Mouse (Mus musculus): Measurements from ENCODE around the gene Mybpc3.

Gene Mybpc3

GRCm38 (mm10) chr2:91117585-91118275 is at the start of gene Mybpc3:
Mybpc3 (plus strand) TSS chr2:91118144.
- DNase-seq = no peak

- DNase-seq = no peak
These were observed 49.6 kb upstream of the Mybpc3 start for GRCm38 (mm10) chr2:91068162-91068871.

GRCm38 (mm10) chr2:91068872-91069165 is 49.1 kb upstream of the Mybpc3 start:
- DNase-seq = no peak

GRCm38 (mm10) chr2:91069306-91070000 is 48.5 kb upstream of the Mybpc3 start:
- no peak for DNase-seq

GRCm38 (mm10) chr2:91070076-91070800 is 47.7 kb upstream of the Mybpc3 start, which contains the start of gene Slc39a13:
Slc39a13 (minus strand) TSS chr2:91070417.
- DNase-seq = peak; percentile 98

- no peak for DNase-seq
These were observed 46.9 kb upstream of the Mybpc3 start for GRCm38 (mm10) chr2:91071059-91071458.

GRCm38 (mm10) chr2:91072092-91072491 is 45.9 kb upstream of the Mybpc3 start:
- DNase-seq = peak; percentile 63

GRCm38 (mm10) chr2:91077957-91078313 is 40.0 kb upstream of the Mybpc3 start:
- DNase-seq = no peak

- DNase-seq = no peak
These were observed 39.5 kb upstream of the Mybpc3 start for GRCm38 (mm10) chr2:91078314-91079025.

- DNase-seq = no peak
These were observed 38.9 kb upstream of the Mybpc3 start for GRCm38 (mm10) chr2:91079026-91079384.

GRCm38 (mm10) chr2:91080784-91081513 is 37.0 kb upstream of the Mybpc3 start:
- no peak for DNase-seq

GRCm38 (mm10) chr2:91081775-91082695 is 35.9 kb upstream of the Mybpc3 start, which contains the start of gene Spi1:
Spi1 (plus strand) TSS chr2:91082390.
- DNase-seq = no peak

- no peak for DNase-seq
These were observed 35.1 kb upstream of the Mybpc3 start for GRCm38 (mm10) chr2:91082844-91083243.

- DNase-seq = no peak
These were observed 34.5 kb upstream of the Mybpc3 start for GRCm38 (mm10) chr2:91083366-91083940.

- DNase-seq = no peak
These were observed 33.6 kb upstream of the Mybpc3 start for GRCm38 (mm10) chr2:91084179-91084820.

- DNase-seq = no peak
These were observed 32.2 kb upstream of the Mybpc3 start for GRCm38 (mm10) chr2:91085494-91086391.

GRCm38 (mm10) chr2:91086392-91087237 is 31.3 kb upstream of the Mybpc3 start:
- DNase-seq = no peak

- DNase-seq = no peak
These were observed 30.5 kb upstream of the Mybpc3 start for GRCm38 (mm10) chr2:91087453-91087852.

Measured in kidney, adult 9 months (tissue).